Mouse (Mus musculus) adrenal gland, adult 18-20 months (tissue): ENCODE measurements around the gene Spata31d1b. TPM values are rescaled to one million over a fixed set of nuclear protein-coding genes. Genes with fewer than 3 reads are reported as not detected.
A peak's percentile ranks its signal among the peaks of the same experiment; 100 is the strongest.
"Not testable (repeated sequence)": the region's sequence is repeated elsewhere in the genome, so short reads cannot be mapped to it uniquely, and the experiment has no call there.

ENCODE experiments used
- DNase-seq, 2 experiments: peaks; one replicate each; pipeline ENCODE4 v3.0.0; 2021 to 2022; ENCODE audit warnings: low spot score in 2 of 2
- total RNA-seq, 2 experiments: library from RNA; stranded (reverse); gene quantifications; 1 replicate in 1 of 2; 2 replicates in 1 of 2; pipeline ENCODE4 v1.2.3; 2021

Gene Spata31d1b
- total RNA-seq, 2 experiments from 2014 or later, result not detected

DNA sequence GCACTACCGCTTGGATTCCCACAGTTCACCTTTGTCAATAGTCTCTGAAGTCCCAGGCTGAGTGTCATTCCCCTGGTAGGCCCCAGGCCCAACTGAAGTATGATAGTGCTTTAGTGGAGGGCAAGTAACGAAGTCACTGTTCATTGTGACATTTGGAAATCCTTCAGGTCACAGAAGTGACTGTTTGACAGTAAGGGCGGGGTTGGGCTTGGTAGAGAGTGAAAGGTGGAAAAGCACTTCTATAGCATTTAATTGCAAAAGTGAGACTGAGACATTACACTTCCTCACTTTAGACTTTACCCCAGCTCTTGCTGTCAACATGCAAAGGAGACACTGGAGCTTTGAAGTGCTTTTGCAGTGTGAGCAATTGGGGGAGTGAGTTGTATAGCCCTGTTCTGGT lies 18.1 kb upstream of the Spata31d1b start, which contains the start of gene 4921517D22Rik:
TSS of gene 4921517D22Rik (minus strand) at position 101 of the 400 bp plus-strand sequence.
- no peak for DNase-seq

DNA sequence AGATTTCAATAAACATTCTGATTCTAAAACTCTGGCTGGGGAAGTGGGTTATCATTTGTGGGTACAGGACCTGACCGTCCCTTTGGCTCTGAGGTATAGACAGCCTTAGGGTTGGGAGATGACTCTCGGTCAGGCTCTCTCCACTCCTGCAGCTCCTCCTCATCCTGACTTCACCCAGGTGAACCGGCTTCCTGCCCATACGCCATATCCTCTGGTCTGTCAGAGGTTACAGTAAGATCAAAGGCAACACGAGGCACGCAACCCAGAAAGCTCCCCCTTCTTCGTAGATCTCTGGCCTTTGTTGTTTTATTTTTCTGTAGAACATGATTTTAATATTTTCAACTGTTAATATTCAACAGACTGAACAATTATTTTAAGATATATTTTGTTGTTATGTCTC lies 16.3 kb upstream of the Spata31d1b start:
- no peak for DNase-seq

DNA sequence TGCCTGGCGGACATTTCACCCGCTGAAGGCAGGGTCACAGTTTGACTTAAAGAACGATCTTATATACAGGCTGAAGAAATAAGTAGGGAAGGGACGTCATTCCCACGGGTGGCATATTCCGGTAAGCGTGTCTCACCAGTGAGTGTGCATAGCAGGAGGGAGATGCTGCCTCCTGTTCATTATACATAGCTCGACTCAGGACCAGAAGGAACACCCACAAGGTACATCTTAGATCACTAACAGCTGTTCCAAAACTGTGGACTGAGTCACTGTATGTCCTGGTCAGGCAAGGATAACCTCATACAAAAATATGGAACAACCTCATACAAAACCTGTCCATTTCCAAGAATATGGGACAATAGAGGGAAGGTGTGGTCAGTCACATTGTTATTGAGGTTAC lies 13.0 kb upstream of the Spata31d1b start:
- no peak for DNase-seq

DNA sequence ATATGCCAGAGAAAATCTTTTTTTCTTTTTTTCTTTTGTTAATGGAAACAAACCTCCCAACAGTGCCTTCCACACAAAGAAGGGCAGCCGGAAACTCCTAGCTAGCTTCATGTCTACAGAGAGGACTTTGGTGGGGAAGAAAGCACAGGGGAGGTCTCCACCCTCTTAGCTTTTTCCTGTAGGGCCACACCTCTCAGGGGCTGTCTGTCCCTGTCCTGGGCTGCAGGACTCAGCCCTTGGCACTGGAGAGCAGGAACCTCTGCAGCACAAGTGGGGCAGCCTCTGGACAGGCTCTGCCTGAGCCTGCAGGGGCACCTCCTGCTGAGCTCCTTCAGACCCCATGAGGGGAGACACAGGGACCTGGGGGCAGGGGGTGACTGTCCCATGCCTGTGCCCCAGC lies 11.9 kb upstream of the Spata31d1b start:
- DNase-seq, result not testable (repeated sequence)

DNA sequence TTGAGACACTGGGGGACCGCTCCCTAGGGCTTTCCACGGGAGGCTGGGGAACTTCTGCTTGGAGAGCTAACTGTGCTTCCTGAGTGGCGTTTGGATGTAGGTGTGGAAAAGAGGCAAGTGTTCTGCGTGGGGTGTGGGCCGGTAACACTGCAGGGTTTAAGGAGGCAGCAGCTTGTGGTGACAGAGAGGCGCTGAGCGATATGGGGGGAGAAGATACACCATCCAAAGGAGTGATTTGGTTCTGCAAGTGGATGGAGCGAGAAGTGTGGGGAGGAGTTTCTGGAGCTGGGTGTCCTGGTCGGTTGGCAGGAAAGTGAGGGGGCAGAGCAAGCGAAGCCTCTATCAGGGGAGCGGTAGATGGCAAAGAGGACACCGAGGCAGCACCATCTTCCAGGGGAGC lies 8.6 kb upstream of the Spata31d1b start:
- DNase-seq, result no peak

DNA sequence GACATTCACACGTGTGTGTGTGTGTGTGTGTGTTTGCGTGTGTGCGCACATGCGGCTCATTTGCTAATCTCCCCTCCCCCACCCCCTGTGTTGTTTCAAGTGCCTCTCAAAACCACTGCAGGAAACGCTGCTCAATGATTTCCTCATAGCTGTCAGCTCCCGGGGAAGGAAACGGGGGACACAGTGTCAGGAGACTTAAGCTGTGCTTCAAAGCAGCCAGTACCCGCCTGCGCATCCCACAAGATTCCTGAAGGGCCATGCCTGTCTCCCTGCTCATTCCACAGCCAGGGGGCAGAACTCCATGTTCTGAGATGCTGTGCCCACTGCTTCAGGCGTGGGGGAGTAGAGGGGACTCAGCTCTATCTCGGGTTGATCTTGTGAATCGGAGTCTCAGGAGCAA lies 7.5 kb upstream of the Spata31d1b start:
- DNase-seq, result no peak

DNA sequence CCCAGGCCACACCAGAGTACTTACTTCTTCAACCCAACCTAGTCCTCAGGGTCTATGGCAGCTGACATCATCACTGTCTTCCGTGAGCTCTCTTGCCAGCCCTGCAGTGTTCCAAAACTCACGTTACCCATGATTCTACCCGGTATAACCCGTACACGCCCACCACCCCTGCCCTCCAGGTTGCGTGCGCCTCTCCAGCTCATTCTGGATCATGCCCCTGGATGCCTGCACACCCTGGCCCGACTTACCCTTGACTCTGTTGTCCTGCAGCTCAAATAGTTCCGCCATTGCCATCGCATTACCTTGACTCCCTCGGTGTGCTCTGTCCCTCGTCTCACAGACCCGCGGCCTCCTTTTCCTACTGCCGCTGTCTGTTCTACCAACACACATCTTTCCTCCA lies 1.9 kb upstream of the Spata31d1b start, which contains the start of gene Spata31d1a:
TSS of gene Spata31d1a (minus strand) at position 101 of the 400 bp plus-strand sequence.
- no peak for DNase-seq

DNA sequence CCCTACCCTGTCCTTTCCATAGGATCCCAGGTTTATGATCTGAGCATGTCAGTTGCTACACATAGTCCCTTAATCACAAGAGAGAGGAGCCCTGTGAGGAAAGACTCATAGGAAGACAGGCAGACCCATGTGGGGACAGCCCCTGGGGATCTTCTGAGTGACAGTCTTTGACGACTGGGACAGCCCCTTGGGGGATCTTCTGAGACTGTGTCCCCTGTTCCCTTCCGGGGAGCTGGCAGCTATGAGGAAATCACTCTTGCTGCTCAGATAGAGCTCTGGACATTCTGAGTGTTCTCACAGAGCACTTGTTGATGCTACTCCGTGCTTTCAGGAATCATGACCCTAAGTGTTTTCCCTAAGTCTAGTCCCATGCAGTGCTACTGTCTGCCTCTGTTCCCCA lies 1.6 kb downstream of the Spata31d1b start:
- no peak for DNase-seq

DNA sequence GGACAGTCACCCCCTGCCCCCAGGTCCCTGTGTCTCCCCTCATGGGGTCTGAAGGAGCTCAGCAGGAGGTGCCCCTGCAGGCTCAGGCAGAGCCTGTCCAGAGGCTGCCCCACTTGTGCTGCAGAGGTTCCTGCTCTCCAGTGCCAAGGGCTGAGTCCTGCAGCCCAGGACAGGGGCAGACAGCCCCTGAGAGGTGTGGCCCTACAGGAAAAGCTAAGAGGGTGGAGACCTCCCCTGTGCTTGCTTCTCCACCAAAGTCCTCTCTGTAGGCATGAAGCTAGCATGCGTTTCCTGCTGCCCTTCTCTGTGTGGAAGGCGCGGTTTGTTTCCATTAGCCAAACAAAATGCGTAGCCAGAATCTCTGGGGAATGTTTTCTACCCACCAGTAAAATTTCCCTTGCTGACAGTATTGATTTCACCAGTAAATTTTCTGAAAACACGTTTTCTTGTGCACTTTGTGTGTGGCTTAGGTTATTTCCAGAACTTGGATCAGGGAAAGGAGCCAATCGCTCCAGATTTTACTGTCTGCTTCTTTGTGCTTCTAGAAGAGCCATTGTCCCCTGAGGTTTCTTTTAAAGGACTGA lies 6.9 kb downstream of the Spata31d1b start:
- DNase-seq, result not testable (repeated sequence)

DNA sequence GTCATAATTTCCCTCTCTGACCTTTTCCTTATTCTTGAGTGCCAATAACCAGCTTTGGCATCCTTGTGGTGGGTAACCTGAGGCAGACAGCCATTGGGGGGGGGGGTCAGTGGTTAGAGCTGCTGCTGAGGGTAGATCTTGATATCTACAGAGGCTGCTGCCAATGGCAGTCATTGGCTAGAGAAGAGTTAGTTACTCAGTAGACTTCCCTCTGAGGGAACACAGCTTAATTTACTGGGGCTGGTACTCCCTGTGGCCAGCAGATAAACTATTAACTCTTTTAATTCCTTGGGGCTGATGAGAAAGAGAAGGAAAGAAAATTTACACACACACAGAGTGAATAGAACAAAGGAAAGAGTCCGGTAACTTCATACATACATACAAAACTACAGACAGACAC lies 7.4 kb downstream of the Spata31d1b start:
- DNase-seq, result no peak

DNA sequence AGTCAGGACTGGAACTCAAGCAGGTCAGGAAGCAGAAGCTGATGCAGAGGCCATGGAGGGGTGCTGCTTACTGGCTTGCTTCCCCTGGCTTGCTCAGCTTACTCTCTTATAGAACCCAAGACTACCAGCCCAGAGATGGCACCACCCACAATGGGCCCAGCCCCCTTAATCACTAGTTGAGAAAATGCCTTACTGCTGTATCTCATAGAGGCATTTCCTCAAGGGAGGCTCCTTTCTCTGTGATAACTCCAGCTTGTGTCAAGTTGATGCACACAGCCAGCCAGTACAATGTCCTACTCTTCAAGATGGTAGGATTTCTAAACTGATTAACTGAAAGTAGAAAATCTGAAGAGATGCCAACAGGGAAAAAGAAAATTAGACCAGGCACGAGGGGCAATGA lies 10.0 kb downstream of the Spata31d1b start:
- DNase-seq, result not testable (repeated sequence)

DNA sequence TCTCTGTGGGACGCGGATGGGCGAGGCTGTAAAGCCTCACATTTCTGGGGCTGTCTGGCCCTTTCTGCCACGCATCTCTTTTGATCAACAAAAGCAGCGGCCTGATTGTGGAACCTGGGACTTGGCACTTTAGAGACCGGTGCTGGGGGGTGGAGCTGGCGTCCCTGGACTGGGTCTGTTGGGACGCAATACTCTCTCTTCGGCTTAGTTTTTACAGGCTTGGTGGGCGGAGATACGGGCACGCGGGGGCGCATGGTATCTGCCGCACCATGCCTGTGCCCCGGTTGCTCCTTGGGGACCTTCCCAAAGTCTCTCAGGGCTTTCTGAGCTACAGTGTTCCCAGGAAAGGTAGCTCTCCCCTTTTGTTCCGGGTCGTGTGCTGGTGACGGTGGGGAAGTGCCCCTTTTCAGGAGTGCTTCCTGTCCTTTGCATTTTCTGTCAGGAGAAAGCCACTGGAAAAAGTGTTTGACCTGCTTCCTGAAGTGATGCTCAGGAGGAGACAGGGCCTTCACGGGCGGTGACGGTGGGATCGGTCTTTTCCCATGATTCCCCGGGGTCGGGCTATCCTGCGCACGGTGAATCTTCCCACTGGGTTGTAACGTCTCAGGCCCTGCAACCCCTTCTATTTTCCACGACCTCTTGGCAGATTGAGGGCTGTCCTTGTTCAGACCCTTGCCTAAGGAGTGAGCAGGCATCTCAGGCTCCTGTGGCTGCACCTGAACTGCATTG lies 14.2 kb downstream of the Spata31d1b start:
- DNase-seq, result no peak

DNA sequence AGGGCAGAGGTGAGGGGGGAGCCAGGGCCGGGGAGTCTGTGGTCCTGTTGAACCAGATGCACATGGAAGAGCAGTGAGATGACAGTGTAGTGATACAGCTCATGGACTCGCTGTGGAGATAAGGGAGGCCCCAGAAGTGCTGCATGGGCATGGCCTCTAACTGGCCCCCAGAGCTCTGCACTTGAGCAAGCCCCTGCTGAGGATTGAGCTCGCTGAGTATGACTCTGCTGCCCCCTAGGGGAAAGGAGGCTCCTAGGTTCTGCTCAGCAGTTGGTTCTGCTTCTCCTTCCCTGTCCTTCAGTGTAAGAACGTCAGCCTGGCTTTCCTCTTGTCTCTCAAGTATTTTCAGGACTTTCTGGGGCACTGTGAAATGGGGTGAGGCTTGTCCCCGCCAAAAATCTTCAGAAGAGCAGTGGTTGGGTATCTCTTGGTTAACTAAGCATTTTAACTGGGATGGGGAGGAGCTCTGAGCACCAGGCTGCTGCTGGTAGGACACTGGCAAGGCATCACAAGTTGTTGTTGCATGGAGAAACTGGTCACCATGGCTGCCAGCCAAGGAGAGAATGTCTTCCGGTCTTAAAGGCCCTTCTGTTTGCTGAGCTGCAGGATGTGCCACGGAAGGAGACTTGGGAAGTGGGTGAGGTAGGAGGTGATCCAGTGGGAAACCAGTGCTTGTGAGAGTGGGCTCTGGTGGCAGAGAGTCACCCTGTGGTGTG lies 16.5 kb downstream of the Spata31d1b start:
- peak; percentile 65 to 67 for DNase-seq

DNA sequence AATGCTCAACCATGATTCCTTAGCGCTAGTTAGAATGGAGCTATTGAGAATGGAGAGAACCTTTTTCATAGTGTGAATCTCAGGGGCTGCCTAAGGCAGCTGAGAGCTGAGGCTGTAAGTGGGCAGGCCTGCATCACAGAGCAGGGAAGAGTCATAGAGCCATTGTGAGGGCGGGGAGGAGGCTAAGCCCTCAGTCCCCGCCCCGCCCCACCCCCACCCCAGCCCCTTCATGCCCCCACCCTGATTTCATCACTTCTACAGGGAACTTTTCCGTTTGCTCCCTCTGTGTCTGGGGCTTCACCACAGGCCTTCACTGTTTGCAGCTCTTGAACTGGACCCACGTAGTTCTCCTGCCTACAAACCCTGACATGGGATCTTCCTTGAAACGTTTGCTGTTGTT lies 19.6 kb downstream of the Spata31d1b start, which contains the start of gene Spata31d1d:
TSS of gene Spata31d1d (minus strand) at position 101 of the 400 bp plus-strand sequence.
- DNase-seq, result no peak

DNA sequence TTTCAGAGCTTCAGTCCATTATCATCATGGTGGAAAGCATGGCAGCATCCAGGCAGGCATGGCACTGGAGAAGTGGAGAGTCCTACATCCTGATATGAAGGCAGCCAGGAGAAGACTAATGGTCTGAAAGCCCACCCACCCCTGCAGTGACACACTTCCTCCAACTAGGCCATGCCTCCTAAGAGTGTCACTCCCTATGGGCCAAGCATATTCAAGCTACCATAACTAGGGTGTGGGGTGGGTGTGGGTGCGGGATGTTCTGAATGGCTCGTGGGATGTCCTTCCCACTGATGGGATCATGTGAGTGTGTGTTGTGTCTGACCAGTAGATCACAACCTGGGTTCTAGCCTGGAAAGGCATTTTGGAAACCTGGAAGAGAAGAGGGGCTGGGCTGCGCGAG lies 21.9 kb downstream of the Spata31d1b start:
- DNase-seq, result no peak

DNA sequence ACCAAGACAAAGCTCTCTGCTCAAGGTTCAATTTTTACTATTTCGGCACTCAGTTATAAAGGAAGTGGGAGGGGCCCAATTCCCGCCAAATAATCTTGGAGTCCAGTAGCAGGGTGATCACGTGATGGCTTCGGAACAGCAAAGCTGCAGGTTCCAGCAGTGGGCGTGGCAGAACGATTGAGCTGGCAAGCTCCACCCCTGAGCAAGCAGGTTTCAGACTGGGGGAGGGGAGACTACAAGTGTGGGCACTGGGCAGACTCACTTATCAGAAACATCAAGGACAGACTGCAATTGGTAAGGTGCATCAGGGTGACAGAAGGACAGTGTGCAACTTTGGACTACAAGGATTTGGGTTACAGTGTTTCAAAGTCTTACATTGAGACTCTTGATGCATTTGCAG lies 22.3 kb downstream of the Spata31d1b start:
- not testable (repeated sequence) for DNase-seq

DNA sequence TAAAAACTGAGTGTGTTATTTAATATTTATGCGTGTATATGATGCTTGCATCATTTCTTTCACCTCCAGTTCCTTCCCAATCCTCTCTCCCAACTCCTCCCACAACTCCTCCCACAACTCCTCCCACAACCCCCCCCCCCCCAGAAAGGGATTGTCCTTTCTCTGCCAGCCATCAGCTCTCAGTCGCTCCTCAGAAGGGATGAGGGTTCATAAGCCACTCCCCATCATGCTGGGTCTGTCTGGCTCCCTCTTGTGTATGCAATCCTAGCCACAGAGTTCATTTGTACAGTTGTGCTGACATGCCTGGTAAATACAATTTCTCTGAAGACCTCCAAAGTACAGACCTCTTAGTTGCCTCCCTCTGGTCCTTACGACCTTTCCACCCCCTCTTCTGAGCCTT lies 23.1 kb downstream of the Spata31d1b start:
- DNase-seq, result no peak

DNA sequence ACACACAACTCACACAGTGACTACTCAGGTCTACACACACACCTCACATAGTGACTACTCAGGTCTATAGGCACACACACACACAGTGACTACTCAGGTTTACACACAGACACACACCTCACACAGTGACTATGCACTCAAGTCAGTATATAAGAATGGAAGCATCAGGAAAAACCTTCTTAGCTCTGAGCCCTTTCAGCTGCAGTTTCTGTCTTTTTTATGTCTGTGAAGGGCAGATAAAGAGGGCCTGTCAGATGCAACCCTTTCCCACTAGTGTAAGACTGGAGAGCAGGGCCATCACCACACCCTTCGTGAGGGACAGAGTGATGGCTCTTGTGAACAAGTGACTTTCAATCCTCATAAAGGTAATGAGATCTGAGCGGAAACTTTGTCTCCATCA lies 26.4 kb downstream of the Spata31d1b start:
- DNase-seq, result no peak

DNA sequence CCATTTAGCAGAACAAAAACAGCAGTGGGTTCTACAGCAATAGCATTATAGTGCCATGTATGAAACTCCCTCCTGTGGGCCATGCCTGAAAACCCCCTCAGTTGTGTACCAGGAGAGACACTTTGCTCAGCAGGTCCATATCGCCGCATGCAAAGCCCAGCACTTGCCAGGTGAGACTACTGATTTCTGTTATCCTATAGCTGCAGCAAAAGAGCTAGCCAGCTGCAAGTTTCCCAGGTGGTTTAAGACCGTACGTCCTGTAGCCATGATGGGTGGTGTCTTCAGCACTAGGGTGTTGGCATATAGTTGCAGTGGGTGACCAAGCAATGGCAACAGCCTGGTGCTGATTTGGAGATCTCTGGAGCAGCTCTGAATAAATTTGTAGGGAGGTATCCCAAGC lies 27.3 kb downstream of the Spata31d1b start:
- DNase-seq, result no peak

DNA sequence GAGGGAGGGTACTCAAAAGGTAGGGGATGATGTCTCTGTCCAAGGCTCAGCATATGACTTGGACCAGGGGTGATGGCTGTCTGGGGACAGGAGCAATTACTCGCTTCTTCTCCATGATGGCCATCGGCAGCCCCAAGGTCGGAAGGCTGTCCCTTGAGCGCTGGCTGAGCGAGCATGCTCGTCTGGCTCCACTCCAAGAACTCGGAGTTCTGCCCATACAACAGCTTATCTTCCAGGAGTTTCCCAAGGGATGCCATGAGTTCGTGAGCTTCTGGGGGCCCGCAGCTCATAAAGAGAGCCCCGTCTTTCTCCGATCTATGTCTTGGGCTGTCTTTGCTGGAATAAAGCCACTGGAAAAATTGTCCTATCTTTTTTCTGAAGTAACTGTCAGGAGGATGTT lies 29.0 kb downstream of the Spata31d1b start:
- peak; percentile 31 to 44 for DNase-seq

DNA sequence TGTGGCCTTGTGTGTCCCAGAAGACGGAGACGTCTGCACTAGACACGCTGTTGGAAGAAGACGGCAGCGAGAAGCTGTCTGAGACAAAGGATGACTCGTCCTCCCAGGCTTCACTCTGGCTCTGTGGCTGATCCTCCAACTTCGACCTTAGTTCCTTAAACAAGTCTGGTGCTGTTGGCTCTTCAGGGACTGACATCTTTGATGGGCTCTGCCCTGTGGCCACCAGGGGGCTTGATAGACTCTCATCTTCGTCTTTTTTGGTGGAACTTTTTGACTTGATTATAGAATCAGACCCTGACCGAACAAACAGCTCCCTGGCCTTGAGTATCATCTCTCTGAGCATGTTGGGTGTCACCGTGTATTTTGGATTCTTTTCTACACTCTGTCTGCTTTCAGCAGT lies 29.6 kb downstream of the Spata31d1b start:
- no peak for DNase-seq

DNA sequence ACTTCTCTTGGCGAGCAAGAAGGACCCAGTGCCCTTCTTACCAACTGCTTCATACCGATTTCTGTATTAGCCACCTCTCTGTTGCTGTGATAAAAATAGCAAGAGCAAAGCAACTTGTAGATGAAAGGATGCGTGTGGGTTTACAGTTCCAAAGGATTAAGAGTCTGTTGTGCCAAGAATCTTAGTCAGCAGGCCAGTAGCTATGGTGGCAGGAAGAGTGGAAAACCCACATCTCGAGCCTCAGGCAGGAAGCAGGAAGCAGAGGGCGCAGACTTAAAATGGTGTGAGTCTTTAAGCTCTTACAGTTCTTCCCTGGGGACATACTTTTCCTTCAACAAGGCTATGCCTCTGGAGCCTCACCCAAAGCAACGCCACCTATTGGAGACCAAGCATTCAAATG lies 33.4 kb downstream of the Spata31d1b start:
- no peak for DNase-seq
